Mouse (Mus musculus) lung, adult 2 months (tissue): ENCODE measurements around the gene Itgb1.

ENCODE experiments used
- CTCF ChIP-seq: fragments of 200-500 bp; IDR thresholded peaks from 2 replicates; pipeline ENCODE4 v1.5.1; 2011; ENCODE audit warnings: mild to moderate bottlenecking, low read length, control low read depth; ENCODE audit not compliant: insufficient read depth
- POLR2A ChIP-seq: fragments of 200-500 bp; IDR thresholded peaks from 2 replicates; pipeline ENCODE4 v1.6.1; 2011; ENCODE audit warnings: low read depth, mild to moderate bottlenecking, control low read depth, low read length, borderline replicate concordance; ENCODE audit errors: extremely low read depth

DNA sequence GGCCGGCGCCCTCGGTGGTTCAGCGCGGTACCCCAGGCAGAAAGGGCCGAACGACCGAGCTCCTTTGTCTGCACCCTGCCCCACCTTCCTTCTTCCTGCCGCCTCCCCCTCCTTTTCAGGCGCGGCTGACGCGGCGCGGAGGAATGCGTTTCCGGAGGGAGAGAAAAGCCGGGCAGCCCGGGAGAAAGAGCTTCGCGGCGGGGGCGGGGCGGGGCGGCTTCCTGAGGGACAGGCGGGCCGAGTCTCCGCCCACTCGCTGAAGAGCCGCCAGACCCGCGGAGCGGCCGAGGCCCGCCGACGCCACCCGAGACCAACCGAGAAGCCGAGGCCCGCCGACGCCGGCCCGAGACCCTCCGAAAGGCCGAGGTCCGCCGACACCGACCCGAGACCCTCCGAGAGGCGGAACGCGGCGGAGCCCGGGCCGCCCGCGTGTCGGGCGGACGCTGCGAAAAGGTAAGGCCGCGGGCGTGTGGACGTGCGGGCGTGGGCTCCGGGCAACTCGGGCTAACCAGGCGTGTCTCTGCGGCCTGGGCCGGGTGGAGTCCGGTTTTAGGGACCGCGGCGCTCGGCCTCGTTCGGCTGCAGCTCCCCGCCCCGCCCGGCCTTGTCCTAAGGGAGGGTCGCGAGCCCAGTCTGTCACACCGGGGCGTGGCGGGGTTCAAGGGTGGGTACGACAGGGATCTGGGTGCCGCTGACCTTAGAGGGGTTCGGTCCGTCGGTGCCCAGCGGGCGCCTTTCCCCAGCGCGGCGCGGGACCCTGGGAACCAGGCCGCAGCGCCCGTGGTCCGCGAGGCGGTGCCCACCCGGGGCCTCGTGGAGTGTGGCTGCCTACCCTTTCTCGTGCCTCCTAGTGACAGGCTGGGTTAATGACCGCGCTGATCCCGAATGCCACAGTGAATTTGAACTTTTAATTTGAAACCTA lies at the start of gene Itgb1:
- TF ChIP-seq CTCF, result peak; percentile 38
- TF ChIP-seq POLR2A, result peak; percentile 91
